Mouse (Mus musculus) limb, embryonic 14.5 days (tissue): ENCODE measurements around the gene Rab11fip3. TPM values are rescaled to one million over a fixed set of nuclear protein-coding genes. Genes with fewer than 3 reads are reported as not detected.

Source experiments
- ATAC-seq: fragments of 200-750 bp; cut with Nextera tagmentation; 2 replicates; pipeline ENCODE4 v1.8.0; 2017; ENCODE audit warnings: low read depth, moderate number of reproducible peaks, moderate TSS enrichment; ENCODE audit not compliant: low FRiP score
- DNase-seq: peaks from one replicate; pipeline ENCODE4 v3.0.0-alpha.2; 2015; ENCODE audit warnings: low spot score
- H3K27ac ChIP-seq: fragments of 300-500 bp; sonication (generic); replicated peaks from 2 replicates; pipeline ENCODE4 v1.5.1; 2014; ENCODE audit warnings: low read depth, mild to moderate bottlenecking, low read length, moderate library complexity, mixed read lengths
- H3K27me3 ChIP-seq: fragments of 300-500 bp; sonication (generic); 2 replicates; pipeline ENCODE4 v1.6.1; 2014; ENCODE audit warnings: low read length, mixed read lengths; ENCODE audit not compliant: control insufficient read depth, insufficient read depth
- H3K36me3 ChIP-seq: fragments of 300-500 bp; sonication (generic); 2 replicates; pipeline ENCODE4 v1.6.1; 2014; ENCODE audit warnings: mild to moderate bottlenecking, low read length, moderate library complexity, mixed read lengths; ENCODE audit not compliant: control insufficient read depth, insufficient read depth
- H3K4me1 ChIP-seq: fragments of 300-500 bp; sonication (generic); 2 replicates; pipeline ENCODE4 v1.6.1; 2014; ENCODE audit warnings: antibody characterized with exemption, low read length, mixed read lengths; ENCODE audit not compliant: control insufficient read depth, insufficient read depth
- H3K4me2 ChIP-seq: fragments of 300-500 bp; sonication (generic); replicated peaks from 2 replicates; pipeline ENCODE4 v1.6.1; 2014; ENCODE audit warnings: low read depth, mild to moderate bottlenecking, low read length, moderate library complexity; ENCODE audit not compliant: severe bottlenecking
- H3K4me3 ChIP-seq: fragments of 300-500 bp; sonication (generic); replicated peaks from 2 replicates; pipeline ENCODE4 v1.5.1; 2014; ENCODE audit warnings: low read length
- H3K9ac ChIP-seq: fragments of 300-500 bp; sonication (generic); 2 replicates; pipeline ENCODE4 v1.6.1; 2014; ENCODE audit warnings: mild to moderate bottlenecking, low read depth, low read length, moderate library complexity; ENCODE audit not compliant: severe bottlenecking
- H3K9me3 ChIP-seq: fragments of 300-500 bp; sonication (generic); 2 replicates; pipeline ENCODE4 v1.6.1; 2016; ENCODE audit warnings: low read length; ENCODE audit not compliant: control insufficient read depth
- POLR2A ChIP-seq: fragments of 200-500 bp; IDR thresholded peaks from 2 replicates; pipeline ENCODE4 v1.8.0; 2012; ENCODE audit warnings: inconsistent platforms, mild to moderate bottlenecking, moderate library complexity, borderline replicate concordance; ENCODE audit not compliant: insufficient read depth, insufficient read length; ENCODE audit errors: extremely low read depth
- WGBS: fragments of 180-500 bp; shearing (Covaris S2); extraction: QIAGEN DNeasy Blood & Tissue Kit; methylation state at CpG from one replicate; pipeline ENCODE4 v1.1.7; 2014; 5-methylcytosine and 5-hydroxymethylcytosine counted together
- polyA plus RNA-seq, 2 experiments: library from polyadenylated mRNA; depleted of rRNA in 1 of 2; stranded (reverse) in 1 of 2; unstranded in 1 of 2; fragments of >200 nt; fragmentation: Nextera tagmentation in 1 of 2; extraction: Ambion mirVana in 1 of 2; gene quantifications; 2 replicates each; pipeline versions ENCODE4 v1.2.1 to v1.2.3; 2012 to 2014

The Rab11fip3 gene
- polyA plus RNA-seq, 2 experiments, result 17.8 to 39.0 TPM

DNA sequence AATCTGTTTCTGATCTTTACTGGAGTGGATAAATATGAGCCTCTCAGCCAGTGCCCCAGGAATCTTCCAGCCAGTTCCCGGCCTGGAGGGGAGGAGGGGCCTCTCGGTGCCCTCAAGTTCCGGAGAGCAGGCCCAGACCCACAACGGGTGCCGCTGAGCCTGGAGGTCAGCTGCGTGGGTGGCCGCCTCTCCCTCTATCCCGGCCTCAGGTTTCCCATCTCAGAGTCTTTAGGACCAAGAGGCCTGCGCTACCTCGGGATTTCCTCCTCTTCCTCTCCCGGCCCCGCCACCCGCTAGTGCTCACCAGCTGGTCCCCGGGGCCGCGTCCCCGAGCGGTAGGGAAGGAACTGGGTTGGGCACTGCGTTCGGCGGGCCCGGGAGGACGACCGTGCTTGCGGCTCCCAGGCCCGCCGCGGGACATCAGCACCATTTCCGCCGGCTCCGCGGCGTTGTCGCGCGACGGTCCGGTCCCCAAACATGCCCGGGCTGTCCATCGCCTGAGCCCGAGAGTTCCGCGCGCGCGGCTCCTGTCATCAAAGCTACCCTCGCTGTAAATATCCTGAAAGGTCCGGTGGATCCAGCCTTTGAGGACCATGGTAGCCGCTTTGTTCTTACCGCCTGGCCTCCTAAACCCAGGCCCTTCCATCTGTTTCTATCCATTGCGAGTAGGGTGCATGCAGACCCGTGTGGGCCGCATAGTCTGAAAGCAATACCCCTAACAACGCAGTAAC is 127.7 kb downstream of the Rab11fip3 start:
- WGBS, result 3% methylated on average over 45 of the region's 54 CpGs
- Histone ChIP-seq H3K4me3 (peak overlapping the region; percentile 73), H3K27ac (peak overlapping the region; percentile 89), H3K9me3 (no peaks in the 10 kb centered on the region), H3K4me2 (peak overlapping the region; percentile 52), H3K9ac (peak overlapping the region; percentile 95), H3K36me3 (peaks cover 6% of the 10 kb centered on the region), H3K4me1 (peaks cover 12% of the 10 kb centered on the region), H3K27me3 (no peaks in the 10 kb centered on the region)
- ATAC-seq (peak; percentile 77), DNase-seq (peak; percentile 49)
- peak; percentile 52; the same call in 1 of the 2 replicates for TF ChIP-seq POLR2A

Other genes starting within 250 kb of the Rab11fip3 start
- 45.1 and 56.1 TPM in 2 replicates for gene Wdr24, start 245.9 kb downstream of the Rab11fip3 start, polyA plus RNA-seq (2012; rRNA removed)
- gene Wdr24, start 245.9 kb downstream of the Rab11fip3 start, polyA plus RNA-seq (2014; fragmentation: Nextera tagmentation; extraction: Ambion mirVana), result 26.0 and 27.7 TPM in 2 replicates
- 64.4 and 79.2 TPM in 2 replicates for gene Jmjd8, start 240.7 kb downstream of the Rab11fip3 start, polyA plus RNA-seq (2012; rRNA removed)
- 41.5 and 46.3 TPM in 2 replicates for gene Jmjd8, start 240.7 kb downstream of the Rab11fip3 start, polyA plus RNA-seq (2014; fragmentation: Nextera tagmentation; extraction: Ambion mirVana)
- gene Stub1, start 236.2 kb downstream of the Rab11fip3 start, polyA plus RNA-seq (2012; rRNA removed), result 335 and 338 TPM in 2 replicates
- 349 and 350 TPM in 2 replicates for gene Stub1, start 236.2 kb downstream of the Rab11fip3 start, polyA plus RNA-seq (2014; fragmentation: Nextera tagmentation; extraction: Ambion mirVana)
- gene Rhbdl1, start 232.3 kb downstream of the Rab11fip3 start, polyA plus RNA-seq (2012; rRNA removed), result 11.7 and 12.9 TPM in 2 replicates
- gene Rhbdl1, start 232.3 kb downstream of the Rab11fip3 start, polyA plus RNA-seq (2014; fragmentation: Nextera tagmentation; extraction: Ambion mirVana), result 1.9 and 2.3 TPM in 2 replicates
- 13.0 and 19.4 TPM in 2 replicates for gene Gm20683, start 227.8 kb downstream of the Rab11fip3 start, polyA plus RNA-seq (2012; rRNA removed)
- 2.2 and 2.5 TPM in 2 replicates for gene Gm20683, start 227.8 kb downstream of the Rab11fip3 start, polyA plus RNA-seq (2014; fragmentation: Nextera tagmentation; extraction: Ambion mirVana)
- gene Rhot2, start 224.7 kb downstream of the Rab11fip3 start, polyA plus RNA-seq (2012; rRNA removed), result 101 and 126 TPM in 2 replicates
- 10.6 and 16.9 TPM in 2 replicates for gene Rhot2, start 224.7 kb downstream of the Rab11fip3 start, polyA plus RNA-seq (2014; fragmentation: Nextera tagmentation; extraction: Ambion mirVana)
- gene Wdr90, start 208.1 kb downstream of the Rab11fip3 start, polyA plus RNA-seq (2012; rRNA removed), result 68.0 and 90.0 TPM in 2 replicates
- gene Wdr90, start 208.1 kb downstream of the Rab11fip3 start, polyA plus RNA-seq (2014; fragmentation: Nextera tagmentation; extraction: Ambion mirVana), result 18.1 and 22.1 TPM in 2 replicates
- gene Mcrip2, start 200.8 kb downstream of the Rab11fip3 start, polyA plus RNA-seq (2012; rRNA removed), result 12.3 and 13.1 TPM in 2 replicates
- 13.4 and 20.2 TPM in 2 replicates for gene Mcrip2, start 200.8 kb downstream of the Rab11fip3 start, polyA plus RNA-seq (2014; fragmentation: Nextera tagmentation; extraction: Ambion mirVana)
- 61.7 and 62.9 TPM in 2 replicates for gene Mettl26, start 194.5 kb downstream of the Rab11fip3 start, polyA plus RNA-seq (2012; rRNA removed)
- 51.4 and 52.0 TPM in 2 replicates for gene Mettl26, start 194.5 kb downstream of the Rab11fip3 start, polyA plus RNA-seq (2014; fragmentation: Nextera tagmentation; extraction: Ambion mirVana)
- 1.2 and 1.4 TPM in 2 replicates for gene Wfikkn1, start 188.7 kb downstream of the Rab11fip3 start, polyA plus RNA-seq (2012; rRNA removed)
- gene Wfikkn1, start 188.7 kb downstream of the Rab11fip3 start, polyA plus RNA-seq (2014; fragmentation: Nextera tagmentation; extraction: Ambion mirVana), result 0.68 and 0.77 TPM in 2 replicates
- 53.3 and 73.6 TPM in 2 replicates for gene Rab40c, start 149.8 kb downstream of the Rab11fip3 start, polyA plus RNA-seq (2012; rRNA removed)
- gene Rab40c, start 149.8 kb downstream of the Rab11fip3 start, polyA plus RNA-seq (2014; fragmentation: Nextera tagmentation; extraction: Ambion mirVana), result 20.8 and 23.2 TPM in 2 replicates
- gene Pigq, start 124.6 kb downstream of the Rab11fip3 start, polyA plus RNA-seq (2012; rRNA removed), result 95.4 and 141 TPM in 2 replicates
- gene Pigq, start 124.6 kb downstream of the Rab11fip3 start, polyA plus RNA-seq (2014; fragmentation: Nextera tagmentation; extraction: Ambion mirVana), result 48.7 and 48.8 TPM in 2 replicates
- gene Nhlrc4, start 124.6 kb downstream of the Rab11fip3 start, polyA plus RNA-seq (2012; rRNA removed), result 0.10 TPM in 2 replicates
- gene Nhlrc4, start 124.6 kb downstream of the Rab11fip3 start, polyA plus RNA-seq (2014; fragmentation: Nextera tagmentation; extraction: Ambion mirVana), result not detected in 2 replicates
- gene A930017K11Rik, start 117.0 kb downstream of the Rab11fip3 start, polyA plus RNA-seq (2012; rRNA removed), result 0.25 and 0.26 TPM in 2 replicates
- 0.23 and 0.35 TPM in 2 replicates for gene A930017K11Rik, start 117.0 kb downstream of the Rab11fip3 start, polyA plus RNA-seq (2014; fragmentation: Nextera tagmentation; extraction: Ambion mirVana)
- 50.1 and 70.4 TPM in 2 replicates for gene Capn15, start 83.8 kb downstream of the Rab11fip3 start, polyA plus RNA-seq (2012; rRNA removed)
- 31.0 and 31.2 TPM in 2 replicates for gene Capn15, start 83.8 kb downstream of the Rab11fip3 start, polyA plus RNA-seq (2014; fragmentation: Nextera tagmentation; extraction: Ambion mirVana)
- gene Decr2, start 20.8 kb upstream of the Rab11fip3 start, polyA plus RNA-seq (2012; rRNA removed), result 32.5 and 34.7 TPM in 2 replicates
- 19.0 and 23.3 TPM in 2 replicates for gene Decr2, start 20.8 kb upstream of the Rab11fip3 start, polyA plus RNA-seq (2014; fragmentation: Nextera tagmentation; extraction: Ambion mirVana)
- gene Nme4, start 26.0 kb upstream of the Rab11fip3 start, polyA plus RNA-seq (2012; rRNA removed), result 133 and 176 TPM in 2 replicates
- 104 and 106 TPM in 2 replicates for gene Nme4, start 26.0 kb upstream of the Rab11fip3 start, polyA plus RNA-seq (2014; fragmentation: Nextera tagmentation; extraction: Ambion mirVana)
- gene Tmem8, start 43.7 kb upstream of the Rab11fip3 start, polyA plus RNA-seq (2012; rRNA removed), result 4.3 and 6.5 TPM in 2 replicates
- 1.1 and 1.2 TPM in 2 replicates for gene Tmem8, start 43.7 kb upstream of the Rab11fip3 start, polyA plus RNA-seq (2014; fragmentation: Nextera tagmentation; extraction: Ambion mirVana)
- gene Mrpl28, start 53.9 kb upstream of the Rab11fip3 start, polyA plus RNA-seq (2012; rRNA removed), result 96.1 and 98.9 TPM in 2 replicates
- 179 and 182 TPM in 2 replicates for gene Mrpl28, start 53.9 kb upstream of the Rab11fip3 start, polyA plus RNA-seq (2014; fragmentation: Nextera tagmentation; extraction: Ambion mirVana)
- 35.0 and 36.1 TPM in 2 replicates for gene Axin1, start 69.1 kb upstream of the Rab11fip3 start, polyA plus RNA-seq (2012; rRNA removed)
- gene Axin1, start 69.1 kb upstream of the Rab11fip3 start, polyA plus RNA-seq (2014; fragmentation: Nextera tagmentation; extraction: Ambion mirVana), result 22.3 and 27.7 TPM in 2 replicates
- gene Pdia2, start 129.5 kb upstream of the Rab11fip3 start, polyA plus RNA-seq (2012; rRNA removed), result 0.33 and 0.51 TPM in 2 replicates
- gene Pdia2, start 129.5 kb upstream of the Rab11fip3 start, polyA plus RNA-seq (2014; fragmentation: Nextera tagmentation; extraction: Ambion mirVana), result 0.34 TPM in 1 of 2 replicates, not detected in the other
- 13.9 and 17.0 TPM in 2 replicates for gene Rgs11, start 133.4 kb upstream of the Rab11fip3 start, polyA plus RNA-seq (2012; rRNA removed)
- gene Rgs11, start 133.4 kb upstream of the Rab11fip3 start, polyA plus RNA-seq (2014; fragmentation: Nextera tagmentation; extraction: Ambion mirVana), result 5.3 and 8.4 TPM in 2 replicates
- gene Arhgdig, start 138.2 kb upstream of the Rab11fip3 start, polyA plus RNA-seq (2012; rRNA removed), result 7.0 and 8.3 TPM in 2 replicates
- gene Arhgdig, start 138.2 kb upstream of the Rab11fip3 start, polyA plus RNA-seq (2014; fragmentation: Nextera tagmentation; extraction: Ambion mirVana), result 10.0 and 11.6 TPM in 2 replicates
- gene Fam234a, start 174.7 kb upstream of the Rab11fip3 start, polyA plus RNA-seq (2012; rRNA removed), result 39.2 and 49.6 TPM in 2 replicates
- gene Fam234a, start 174.7 kb upstream of the Rab11fip3 start, polyA plus RNA-seq (2014; fragmentation: Nextera tagmentation; extraction: Ambion mirVana), result 44.8 and 46.2 TPM in 2 replicates
- 126 and 129 TPM in 2 replicates for gene Luc7l, start 183.3 kb upstream of the Rab11fip3 start, polyA plus RNA-seq (2012; rRNA removed)
- 101 and 113 TPM in 2 replicates for gene Luc7l, start 183.3 kb upstream of the Rab11fip3 start, polyA plus RNA-seq (2014; fragmentation: Nextera tagmentation; extraction: Ambion mirVana)